Mouse (Mus musculus): ENCODE results near the gene Osbpl11.

DNA sequence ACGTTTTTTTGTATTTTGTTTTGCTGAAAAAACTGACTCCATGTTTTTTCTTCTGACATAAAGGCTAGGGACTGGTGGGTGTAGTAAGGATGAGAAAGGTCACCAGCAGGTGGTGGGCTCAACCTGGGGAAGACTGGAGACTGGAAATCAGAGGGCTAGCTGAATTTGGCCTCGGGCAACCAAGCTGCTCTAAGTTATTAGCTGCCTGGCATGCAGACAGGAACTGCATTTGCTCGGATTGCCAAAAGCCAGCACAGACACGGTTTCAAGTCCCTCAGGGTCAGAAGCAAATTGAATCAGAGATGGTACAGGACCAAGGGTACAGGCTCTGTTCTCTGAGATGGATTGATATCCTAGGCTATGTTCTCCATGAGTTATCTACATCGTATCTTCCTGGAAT is 11.7 kb upstream of the Osbpl11 start:
- TF ChIP-seq POLR2A (IDR thresholded peaks at IDR 0.05; ENCODE audit: extremely low read depth, insufficient read depth, low read length): no peak
- TF ChIP-seq CTCF (IDR thresholded peaks at IDR 0.05; ENCODE audit: low read depth, low read length): no peak
